Mouse (Mus musculus): ENCODE data around the gene Lypd8.

Lypd8 gene

GRCm38 (mm10) chr11:58399985-58400645 is 21.3 kb downstream of the Lypd8 start:
- no peak for DNase-seq (ENCODE audit: low read depth, low spot score)

GRCm38 (mm10) chr11:58400655-58401054 is 21.8 kb downstream of the Lypd8 start:
- DNase-seq (ENCODE audit: low read depth, low spot score): no peak

DNA sequence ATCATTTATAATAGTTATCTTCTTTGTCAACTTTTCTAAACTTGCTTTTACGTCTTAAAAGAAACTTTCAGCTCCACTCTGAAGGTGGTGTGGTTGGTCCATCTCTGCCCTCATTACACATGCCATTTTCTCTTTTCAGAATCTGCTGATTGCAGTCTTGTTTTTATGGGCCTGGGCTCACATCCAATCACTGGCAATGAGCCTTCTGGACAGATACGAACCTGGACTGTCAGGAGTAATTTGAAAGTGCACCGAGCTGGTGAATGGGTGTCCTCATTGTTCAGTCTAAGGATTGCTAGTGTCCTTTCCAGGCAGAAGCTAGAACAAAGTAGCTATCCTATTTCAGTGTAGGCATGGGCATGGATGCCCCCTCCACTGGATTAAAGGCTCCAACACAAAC is 29.2 kb downstream of the Lypd8 start:
- no peak for DNase-seq (ENCODE audit: low read depth, low spot score)

GRCm38 (mm10) chr11:58418336-58418735 is 39.5 kb downstream of the Lypd8 start:
- DNase-seq (ENCODE audit: low read depth, low spot score): no peak

- no peak for DNase-seq (ENCODE audit: low read depth, low spot score)
These were observed 42.0 kb downstream of the Lypd8 start, which contains the start of gene 1810065E05Rik for GRCm38 (mm10) chr11:58420815-58421214. Gene 1810065E05Rik (plus strand): TSS chr11:58421111.

GRCm38 (mm10) chr11:58432259-58432658 is 53.4 kb downstream of the Lypd8 start, which contains the start of gene Gm12253:
Gene Gm12253 (plus strand): TSS chr11:58432559.
- DNase-seq (ENCODE audit: low read depth, low spot score): no peak

DNA sequence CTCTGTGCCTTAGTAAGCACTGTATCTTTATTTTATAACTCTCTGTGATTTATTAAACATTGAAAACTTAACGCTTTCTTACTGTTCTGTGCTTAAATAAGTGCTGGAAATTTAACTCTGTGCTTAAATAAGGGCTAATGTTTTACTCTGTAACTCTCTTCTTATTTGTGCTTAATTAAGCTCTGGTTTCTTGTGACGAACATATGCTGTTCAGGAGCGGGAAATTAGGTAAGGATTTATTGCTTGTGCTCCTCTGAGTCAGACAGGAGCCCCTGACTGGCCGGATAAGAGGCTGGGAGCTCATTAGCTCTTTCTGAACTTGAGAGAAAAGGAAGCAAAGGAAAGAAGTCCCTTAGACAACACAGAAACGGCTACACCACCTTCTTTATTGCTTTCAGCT is 59.0 kb downstream of the Lypd8 start:
- DNase-seq (ENCODE audit: low read depth, low spot score): no peak

Data from 3T3-L1 (cell line).